Mouse (Mus musculus): Measurements from ENCODE around the gene Smad3. TPM values are rescaled to one million over a fixed set of nuclear protein-coding genes. Genes with fewer than 3 reads are reported as not detected.

Smad3 gene
- polyA plus RNA-seq, 1 experiment from 2014 or later = 5.0 TPM

DNA sequence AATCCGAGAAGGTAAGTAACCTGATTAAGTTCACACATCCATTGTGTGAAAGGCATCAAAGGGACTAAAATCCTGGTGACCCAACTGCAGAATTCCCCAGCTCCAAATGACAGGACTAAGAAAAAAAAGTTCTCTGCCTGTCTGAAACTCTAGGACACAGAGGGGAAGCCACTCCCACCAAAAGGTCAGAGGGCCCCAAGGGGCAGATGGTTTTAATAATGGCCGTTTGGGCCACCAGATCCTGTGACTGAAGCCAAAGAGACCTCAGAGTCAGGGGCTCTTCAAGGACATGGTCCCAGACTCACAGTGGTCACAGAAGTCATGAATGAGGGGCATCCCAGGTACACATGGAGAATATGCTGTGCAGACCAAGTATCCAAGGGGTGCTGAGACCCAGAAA is 29.3 kb upstream of the Smad3 start:
- Histone ChIP-seq H3K27me3 (replicated peaks; ENCODE audit: control insufficient read depth, insufficient read depth, low read length) (no peaks in the 10 kb centered on the region), H3K4me3 (ENCODE audit: low read depth, low read length) (no peak overlapping the region), H3K36me3 (ENCODE audit: control insufficient read depth, insufficient read depth) (no peaks in the 10 kb centered on the region), H3K9me3 (ENCODE audit: control insufficient read depth) (no peaks in the 10 kb centered on the region), H3K27ac (ENCODE audit: low read depth, low read length) (no peak overlapping the region), H3K9ac (ENCODE audit: low read depth, low read length) (no peak overlapping the region), H3K4me1 (replicated peaks; ENCODE audit: control insufficient read depth, insufficient read depth, low read length) (peaks cover 17% of the 10 kb centered on the region; the same call in 1 of the 2 replicates), H3K4me2 (replicated peaks; ENCODE audit: low read depth) (no peak overlapping the region)
- WGBS = 48% methylated on average over 2 of the region's 2 CpGs
- ATAC-seq = no peak
- TF ChIP-seq CTCF (IDR thresholded peaks at IDR 0.05; ENCODE audit: low read depth) = no peak

DNA sequence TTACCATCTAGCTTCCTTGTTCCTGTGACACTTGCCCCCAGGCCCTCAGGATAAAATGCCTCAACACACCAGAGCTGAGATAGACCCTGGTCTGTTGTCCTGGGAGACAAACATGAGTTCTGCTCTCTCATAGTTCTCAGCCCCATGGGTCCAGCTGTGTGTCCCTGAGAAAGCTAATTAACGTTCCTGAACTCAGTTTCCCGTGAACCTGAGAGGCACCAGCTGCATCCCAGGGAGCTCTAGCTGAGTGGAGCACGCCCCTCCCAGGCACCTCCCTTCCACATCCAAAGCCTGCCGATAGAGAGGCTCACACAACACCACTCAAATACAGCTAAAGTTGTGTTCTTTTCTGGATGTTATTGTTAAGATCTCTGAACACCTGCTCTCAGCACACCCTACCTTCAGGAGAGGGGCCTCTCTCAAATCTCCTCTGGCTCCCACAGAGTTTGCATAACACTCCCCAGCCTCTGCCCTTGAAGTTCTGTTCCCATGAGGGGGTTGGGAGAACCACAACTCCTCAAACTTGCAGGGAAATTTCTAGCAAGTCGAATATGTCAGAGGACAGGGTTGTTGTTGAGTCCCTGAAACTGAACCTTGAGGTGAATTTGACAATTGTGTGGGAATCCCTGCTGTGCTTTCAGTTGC is 28.4 kb upstream of the Smad3 start:
- 14% methylated on average over 5 of the region's 5 CpGs for WGBS
- Histone ChIP-seq H3K4me3 (ENCODE audit: low read depth, low read length) (no peak overlapping the region), H3K4me2 (replicated peaks; ENCODE audit: low read depth) (no peak overlapping the region), H3K36me3 (ENCODE audit: control insufficient read depth, insufficient read depth) (no peaks in the 10 kb centered on the region), H3K4me1 (replicated peaks; ENCODE audit: control insufficient read depth, insufficient read depth, low read length) (peaks cover 16% of the 10 kb centered on the region; the same call in 1 of the 2 replicates), H3K9me3 (ENCODE audit: control insufficient read depth) (no peaks in the 10 kb centered on the region), H3K27ac (ENCODE audit: low read depth, low read length) (no peak overlapping the region), H3K27me3 (replicated peaks; ENCODE audit: control insufficient read depth, insufficient read depth, low read length) (no peaks in the 10 kb centered on the region), H3K9ac (ENCODE audit: low read depth, low read length) (no peak overlapping the region)
- no peak for TF ChIP-seq CTCF (IDR thresholded peaks at IDR 0.05; ENCODE audit: low read depth)
- no peak for ATAC-seq

- H3K27ac ChIP-seq (ENCODE audit: low read depth, low read length) = no peak overlapping the region
- WGBS = 37% methylated on average over 5 of the region's 5 CpGs
- no peaks in the 10 kb centered on the region for H3K9me3 ChIP-seq (ENCODE audit: control insufficient read depth)
- H3K4me3 ChIP-seq (ENCODE audit: low read depth, low read length) = no peak overlapping the region
- no peak overlapping the region for H3K4me2 ChIP-seq (replicated peaks; ENCODE audit: low read depth)
- H3K27me3 ChIP-seq (replicated peaks; ENCODE audit: control insufficient read depth, insufficient read depth, low read length) = no peaks in the 10 kb centered on the region
- no peak overlapping the region for H3K9ac ChIP-seq (ENCODE audit: low read depth, low read length)
- no peak for TF ChIP-seq CTCF (IDR thresholded peaks at IDR 0.05; ENCODE audit: low read depth)
- H3K36me3 ChIP-seq (ENCODE audit: control insufficient read depth, insufficient read depth) = no peaks in the 10 kb centered on the region
- ATAC-seq = no peak
- peaks cover 20% of the 10 kb centered on the region; the same call in 1 of the 2 replicates for H3K4me1 ChIP-seq (replicated peaks; ENCODE audit: control insufficient read depth, insufficient read depth, low read length)
Measured at GRCm38 (mm10) chr9:63785492-63785891, 27.7 kb upstream of the Smad3 start.

DNA sequence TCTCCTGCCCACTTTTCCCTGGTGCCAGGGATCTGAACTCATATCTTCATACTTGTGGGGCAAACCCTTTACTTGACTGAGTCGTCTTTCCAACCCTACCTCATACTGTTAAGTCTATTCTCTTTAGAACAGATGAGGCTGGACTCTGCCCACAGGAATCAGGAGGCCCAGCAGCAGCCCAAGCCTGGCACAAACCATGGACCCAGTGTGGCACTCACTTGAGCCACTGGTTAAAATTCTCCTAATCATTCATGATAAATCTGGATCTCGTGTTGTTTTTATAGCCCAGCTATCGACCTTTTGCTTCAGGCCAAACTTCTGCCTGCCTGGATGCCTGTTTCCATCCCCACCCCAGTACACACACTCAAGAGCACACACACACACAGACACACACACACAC is 26.8 kb upstream of the Smad3 start:
- Histone ChIP-seq H3K4me2 (replicated peaks; ENCODE audit: low read depth) (no peak overlapping the region), H3K27ac (ENCODE audit: low read depth, low read length) (no peak overlapping the region), H3K4me3 (ENCODE audit: low read depth, low read length) (no peak overlapping the region), H3K4me1 (replicated peaks; ENCODE audit: control insufficient read depth, insufficient read depth, low read length) (peaks cover 20% of the 10 kb centered on the region; the same call in 1 of the 2 replicates), H3K9ac (ENCODE audit: low read depth, low read length) (no peak overlapping the region), H3K9me3 (ENCODE audit: control insufficient read depth) (no peaks in the 10 kb centered on the region), H3K27me3 (replicated peaks; ENCODE audit: control insufficient read depth, insufficient read depth, low read length) (no peaks in the 10 kb centered on the region), H3K36me3 (ENCODE audit: control insufficient read depth, insufficient read depth) (no peaks in the 10 kb centered on the region)
- no peak for ATAC-seq
- WGBS = 53% methylated on average over 3 of the region's 3 CpGs
- TF ChIP-seq CTCF (IDR thresholded peaks at IDR 0.05; ENCODE audit: low read depth) = no peak

DNA sequence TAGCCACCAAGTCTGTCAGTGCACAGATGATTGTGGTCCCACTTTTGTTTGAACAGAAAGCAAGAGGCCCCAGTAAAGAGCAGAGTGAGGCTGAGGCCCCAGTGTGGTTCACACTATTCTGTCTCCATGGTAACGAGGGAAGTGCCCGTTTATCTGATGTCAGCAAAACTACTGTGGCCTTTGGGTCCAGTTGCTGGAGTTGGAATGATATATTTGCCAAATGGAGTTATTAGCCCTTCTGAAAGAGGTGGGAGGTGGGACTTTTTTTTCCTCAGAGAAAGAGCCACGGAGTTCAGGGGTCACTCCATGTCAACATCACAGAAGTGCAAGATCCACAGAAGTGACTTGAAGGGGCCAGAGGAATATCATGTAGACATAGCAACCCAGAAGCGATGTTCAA is 24.9 kb upstream of the Smad3 start:
- Histone ChIP-seq H3K27ac (ENCODE audit: low read depth, low read length) (peak overlapping the region; percentile 28; the same call in 1 of the 2 replicates), H3K4me3 (ENCODE audit: low read depth, low read length) (no peak overlapping the region), H3K4me1 (replicated peaks; ENCODE audit: control insufficient read depth, insufficient read depth, low read length) (peaks cover 20% of the 10 kb centered on the region; the same call in 1 of the 2 replicates), H3K36me3 (ENCODE audit: control insufficient read depth, insufficient read depth) (no peaks in the 10 kb centered on the region), H3K4me2 (replicated peaks; ENCODE audit: low read depth) (no peak overlapping the region), H3K9ac (ENCODE audit: low read depth, low read length) (no peak overlapping the region), H3K9me3 (ENCODE audit: control insufficient read depth) (no peaks in the 10 kb centered on the region), H3K27me3 (replicated peaks; ENCODE audit: control insufficient read depth, insufficient read depth, low read length) (no peaks in the 10 kb centered on the region)
- TF ChIP-seq CTCF (IDR thresholded peaks at IDR 0.05; ENCODE audit: low read depth) = no peak
- 34% methylated on average over 4 of the region's 4 CpGs for WGBS
- ATAC-seq = peak; percentile 49; the same call in 1 of the 2 replicates

DNA sequence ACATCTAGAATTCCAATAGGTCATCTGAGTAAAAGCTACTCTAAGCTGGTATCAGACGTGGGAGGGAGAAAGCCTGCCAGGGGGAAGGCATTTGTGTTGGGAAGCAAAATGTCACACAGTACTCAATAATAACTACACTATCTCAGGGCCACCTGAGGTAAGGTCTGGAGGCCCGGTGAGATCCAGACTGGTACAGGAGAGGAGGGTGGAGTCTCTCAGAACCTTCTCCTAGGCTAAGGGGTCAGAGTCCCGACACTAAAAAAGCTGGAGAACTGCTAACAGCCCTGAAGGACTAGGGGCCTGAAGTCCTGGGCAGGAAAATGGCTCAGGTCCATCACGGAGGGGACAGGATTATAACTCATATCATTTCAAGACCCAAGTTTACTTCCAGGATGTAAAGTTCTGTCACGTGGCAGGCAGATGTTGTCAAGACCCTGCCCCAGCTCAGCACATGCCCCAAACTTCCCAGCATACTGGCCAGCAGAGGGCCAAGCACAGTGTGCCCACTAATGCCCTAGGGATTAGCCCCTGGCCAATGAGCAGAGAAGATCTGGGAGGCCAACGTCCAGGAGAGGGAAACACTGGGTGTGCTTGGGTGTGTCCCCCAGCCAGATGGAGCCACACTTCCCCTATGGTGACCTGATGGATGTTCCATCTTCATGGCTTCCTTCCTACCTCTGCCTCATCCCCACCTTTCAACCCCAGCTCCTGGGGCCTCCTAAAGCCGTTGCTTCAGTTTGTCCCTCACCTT is 24.1 kb upstream of the Smad3 start:
- TF ChIP-seq CTCF (IDR thresholded peaks at IDR 0.05; ENCODE audit: low read depth) = peak; percentile 52
- Histone ChIP-seq H3K4me3 (ENCODE audit: low read depth, low read length) (no peak overlapping the region), H3K4me2 (replicated peaks; ENCODE audit: low read depth) (no peak overlapping the region), H3K9ac (ENCODE audit: low read depth, low read length) (no peak overlapping the region), H3K36me3 (ENCODE audit: control insufficient read depth, insufficient read depth) (no peaks in the 10 kb centered on the region), H3K9me3 (ENCODE audit: control insufficient read depth) (no peaks in the 10 kb centered on the region), H3K27me3 (replicated peaks; ENCODE audit: control insufficient read depth, insufficient read depth, low read length) (no peaks in the 10 kb centered on the region), H3K4me1 (replicated peaks; ENCODE audit: control insufficient read depth, insufficient read depth, low read length) (peaks cover 20% of the 10 kb centered on the region; the same call in 1 of the 2 replicates), H3K27ac (ENCODE audit: low read depth, low read length) (peak overlapping the region; percentile 28; the same call in 1 of the 2 replicates)
- ATAC-seq = peak; percentile 41; the same call in 1 of the 2 replicates
- 43% methylated on average over 7 of the region's 7 CpGs for WGBS

Data from intestine, postnatal 0 days (tissue).